Mouse (Mus musculus): ENCODE results near the gene Nptxr. TPM values are rescaled to one million over a fixed set of nuclear protein-coding genes. Genes with fewer than 3 reads are reported as not detected.

The Nptxr gene
- total RNA-seq, 2 experiments from 2014 or later: 0.53 TPM; not detected in 1

Other genes starting within 250 kb of the Nptxr start
- gene Dmc1, start 199.7 kb downstream of the Nptxr start, total RNA-seq (2015; ENCODE audit: low replicate concordance): 15.5 TPM in 1 of 2 replicates, not detected in the other
- gene Dmc1, start 199.7 kb downstream of the Nptxr start, total RNA-seq (2017; ENCODE audit: low replicate concordance): 1.0 TPM in 1 of 2 replicates, not detected in the other
- 3.2 TPM in 1 of 2 replicates, not detected in the other for gene Fam227a, start 145.8 kb downstream of the Nptxr start, total RNA-seq (2015; ENCODE audit: low replicate concordance)
- gene Fam227a, start 145.8 kb downstream of the Nptxr start, total RNA-seq (2017; ENCODE audit: low replicate concordance): 4.4 and 8.6 TPM in 2 replicates
- gene Cby1, start 145.6 kb downstream of the Nptxr start, total RNA-seq (2015; ENCODE audit: low replicate concordance): 3.6 and 6.3 TPM in 2 replicates
- gene Cby1, start 145.6 kb downstream of the Nptxr start, total RNA-seq (2017; ENCODE audit: low replicate concordance): 13.0 and 15.4 TPM in 2 replicates
- 70.8 and 73.9 TPM in 2 replicates for gene Tomm22, start 133.9 kb downstream of the Nptxr start, total RNA-seq (2015; ENCODE audit: low replicate concordance)
- gene Tomm22, start 133.9 kb downstream of the Nptxr start, total RNA-seq (2017; ENCODE audit: low replicate concordance): 54.8 and 62.5 TPM in 2 replicates
- 17.7 and 18.4 TPM in 2 replicates for gene Josd1, start 116.8 kb downstream of the Nptxr start, total RNA-seq (2015; ENCODE audit: low replicate concordance)
- gene Josd1, start 116.8 kb downstream of the Nptxr start, total RNA-seq (2017; ENCODE audit: low replicate concordance): 17.3 and 27.6 TPM in 2 replicates
- gene Gtpbp1, start 113.9 kb downstream of the Nptxr start, total RNA-seq (2015; ENCODE audit: low replicate concordance): 43.6 and 63.1 TPM in 2 replicates
- 64.1 and 94.1 TPM in 2 replicates for gene Gtpbp1, start 113.9 kb downstream of the Nptxr start, total RNA-seq (2017; ENCODE audit: low replicate concordance)
- gene Sun2, start 62.2 kb downstream of the Nptxr start, total RNA-seq (2015; ENCODE audit: low replicate concordance): 29.6 and 34.0 TPM in 2 replicates
- 56.9 and 67.4 TPM in 2 replicates for gene Sun2, start 62.2 kb downstream of the Nptxr start, total RNA-seq (2017; ENCODE audit: low replicate concordance)
- gene Dnal4, start 26.9 kb downstream of the Nptxr start, total RNA-seq (2015; ENCODE audit: low replicate concordance): 1.8 TPM in 1 of 2 replicates, not detected in the other
- gene Dnal4, start 26.9 kb downstream of the Nptxr start, total RNA-seq (2017; ENCODE audit: low replicate concordance): 0.30 and 1.7 TPM in 2 replicates
- gene Npcd, start 29.5 kb upstream of the Nptxr start, total RNA-seq (2015; ENCODE audit: low replicate concordance): not detected in 2 replicates
- not detected in 2 replicates for gene Npcd, start 29.5 kb upstream of the Nptxr start, total RNA-seq (2017; ENCODE audit: low replicate concordance)
- gene Cbx6, start 29.9 kb upstream of the Nptxr start, total RNA-seq (2015; ENCODE audit: low replicate concordance): 13.8 and 20.2 TPM in 2 replicates
- gene Cbx6, start 29.9 kb upstream of the Nptxr start, total RNA-seq (2017; ENCODE audit: low replicate concordance): 21.8 and 38.9 TPM in 2 replicates
- gene Apobec3, start 86.9 kb upstream of the Nptxr start, total RNA-seq (2015; ENCODE audit: low replicate concordance): 229 and 314 TPM in 2 replicates
- 185 and 259 TPM in 2 replicates for gene Apobec3, start 86.9 kb upstream of the Nptxr start, total RNA-seq (2017; ENCODE audit: low replicate concordance)
- 21.0 and 23.1 TPM in 2 replicates for gene Cbx7, start 166.4 kb upstream of the Nptxr start, total RNA-seq (2015; ENCODE audit: low replicate concordance)
- 12.1 and 15.4 TPM in 2 replicates for gene Cbx7, start 166.4 kb upstream of the Nptxr start, total RNA-seq (2017; ENCODE audit: low replicate concordance)
- gene Pdgfb, start 210.2 kb upstream of the Nptxr start, total RNA-seq (2015; ENCODE audit: low replicate concordance): 1.3 TPM in 1 of 2 replicates, not detected in the other
- gene Pdgfb, start 210.2 kb upstream of the Nptxr start, total RNA-seq (2017; ENCODE audit: low replicate concordance): 1.6 TPM in 1 of 2 replicates, not detected in the other